Mouse (Mus musculus): ENCODE measurements around the gene Mllt3.

- TF ChIP-seq CTCF (IDR thresholded peaks at IDR 0.05; ENCODE audit: control insufficient read depth, insufficient read depth, low read length) (no peak), POLR2A (IDR thresholded peaks at IDR 0.05; ENCODE audit: borderline replicate concordance, control insufficient read depth, low read depth, low read length) (no peak)
Observed at GRCm38 (mm10) chr4:87957852-87958251, 75.3 kb downstream of the Mllt3 start.
